7 mouse cellular contexts compared by ENCODE assay signal in the genomic region with DNA sequence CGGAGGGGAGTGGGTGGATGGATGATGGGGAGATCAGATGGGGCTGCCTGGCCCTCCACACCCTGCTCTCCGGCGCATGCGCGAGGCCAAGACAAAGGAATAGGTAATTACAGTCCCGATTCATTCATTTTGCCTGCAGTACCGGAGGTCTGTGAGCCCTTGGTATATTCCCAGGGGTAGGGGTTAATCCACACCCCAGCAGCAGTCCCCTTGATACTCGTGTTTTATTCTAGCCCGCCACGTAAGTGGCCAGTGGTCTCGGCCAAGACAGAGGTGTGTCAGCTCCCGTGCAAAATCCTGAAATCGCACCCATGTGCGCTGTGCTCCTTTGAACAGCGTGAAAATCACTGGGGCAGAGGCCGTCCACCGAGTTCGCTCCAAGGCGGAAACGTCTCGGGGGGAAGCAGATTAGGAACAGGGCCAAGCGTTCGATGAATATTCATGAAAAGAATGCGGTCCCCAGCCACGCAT. TPM values are rescaled to one million over a fixed set of nuclear protein-coding genes. Genes with fewer than 3 reads are reported as not detected.
DNase-seq lines count a peak whose midpoint lies in the region; ATAC-seq lines count a peak whose summit lies in the region.

No protein-coding gene starts in this region.

- H3K4me2 ChIP-seq in forebrain, embryonic 11.5 days (ENCODE audit: low read depth, low read length, severe bottlenecking), result peak overlapping the region; percentile 64
- peak overlapping the region; percentile 51 for H3K4me2 ChIP-seq in hindbrain, embryonic 11.5 days (replicated peaks; ENCODE audit: low read depth, low read length)
- peak overlapping the region; percentile 90 for H3K4me2 ChIP-seq in stomach, embryonic 14.5 days (replicated peaks; ENCODE audit: low read depth, low read length)

- 0% methylated on average over 25 of the region's 25 CpGs for WGBS in forebrain, embryonic 11.5 days
- WGBS in hindbrain, embryonic 11.5 days, result under 1% methylated on average over 25 of the region's 25 CpGs
- WGBS in stomach, embryonic 14.5 days, result under 1% methylated on average over 25 of the region's 25 CpGs

- H3K4me3 ChIP-seq in forebrain, embryonic 11.5 days (ENCODE audit: low read depth, low read length), result peak overlapping the region; percentile 98
- peak overlapping the region; percentile 92 for H3K4me3 ChIP-seq in hindbrain, embryonic 11.5 days (ENCODE audit: low read depth, low read length)
- H3K4me3 ChIP-seq in stomach, embryonic 14.5 days (ENCODE audit: low read depth, low read length), result peak overlapping the region; percentile 82

- ATAC-seq in forebrain, embryonic 11.5 days (replicated peaks; ENCODE audit: low FRiP score), result peak; percentile 79
- peak; percentile 78 for ATAC-seq in hindbrain, embryonic 11.5 days (ENCODE audit: low FRiP score)
- peak; percentile 47; the same call in 1 of the 2 replicates for ATAC-seq in stomach, embryonic 14.5 days (ENCODE audit: insufficient number of reproducible peaks, insufficient read depth, low FRiP score, low read depth)

- DNase-seq in NIH3T3 (ENCODE audit: low read depth), result peak; percentile 83
- peak; percentile 85 for DNase-seq in brain, adult 2 months (ENCODE audit: low read depth, low spot score)
- DNase-seq in forebrain, embryonic 11.5 days (ENCODE audit: low spot score), result peak; percentile 92
- peak; percentile 93 for DNase-seq in hindbrain, embryonic 11.5 days (ENCODE audit: low spot score)
- peak; percentile 65 to 82 for DNase-seq in left cerebral cortex, adult 18-20 months (ENCODE audit: low spot score in 2 of 2)
- peak; percentile 94 for DNase-seq in mesoderm, embryonic 11.5 days (ENCODE audit: low read depth, low spot score)

- H3K9me3 ChIP-seq in forebrain, embryonic 11.5 days (ENCODE audit: control insufficient read depth, low read length), result no peaks in the 10 kb centered on the region
- no peaks in the 10 kb centered on the region for H3K9me3 ChIP-seq in hindbrain, embryonic 11.5 days (ENCODE audit: control insufficient read depth, low read length)
- H3K9me3 ChIP-seq in stomach, embryonic 14.5 days (ENCODE audit: control insufficient read depth, low read depth, low read length), result no peaks in the 10 kb centered on the region

- H3K4me1 ChIP-seq in forebrain, embryonic 11.5 days (replicated peaks; ENCODE audit: control insufficient read depth, insufficient read depth, low read length), result no peaks in the 10 kb centered on the region; the same call in 1 of the 2 replicates
- H3K4me1 ChIP-seq in hindbrain, embryonic 11.5 days (replicated peaks; ENCODE audit: control insufficient read depth, insufficient read depth, low read length), result 0 out of 2 replicates have a peak, but pooled peaks cover 3% of the 10 kb centered on the region
- peaks cover 3% of the 10 kb centered on the region; the same call in 1 of the 2 replicates for H3K4me1 ChIP-seq in stomach, embryonic 14.5 days (ENCODE audit: control insufficient read depth, insufficient read depth, low read length)

- no peaks in the 10 kb centered on the region for H3K36me3 ChIP-seq in forebrain, embryonic 11.5 days (ENCODE audit: control insufficient read depth, insufficient read depth, low read length)
- H3K36me3 ChIP-seq in hindbrain, embryonic 11.5 days (ENCODE audit: control insufficient read depth, insufficient read depth, low read length), result no peaks in the 10 kb centered on the region
- no peaks in the 10 kb centered on the region for H3K36me3 ChIP-seq in stomach, embryonic 14.5 days (ENCODE audit: control insufficient read depth, insufficient read depth, low read length)

- peak overlapping the region; percentile 98 for H3K27ac ChIP-seq in forebrain, embryonic 11.5 days (ENCODE audit: low read depth, low read length)
- H3K27ac ChIP-seq in hindbrain, embryonic 11.5 days (ENCODE audit: low read depth, low read length), result peak overlapping the region; percentile 95
- peak overlapping the region; percentile 93 for H3K27ac ChIP-seq in stomach, embryonic 14.5 days (ENCODE audit: low read length)

- no peaks in the 10 kb centered on the region for H3K27me3 ChIP-seq in forebrain, embryonic 11.5 days (ENCODE audit: control insufficient read depth, insufficient read depth, low read length)
- H3K27me3 ChIP-seq in hindbrain, embryonic 11.5 days (ENCODE audit: control insufficient read depth, insufficient read depth, low read length), result no peaks in the 10 kb centered on the region
- H3K27me3 ChIP-seq in stomach, embryonic 14.5 days (ENCODE audit: control insufficient read depth, insufficient read depth, low read length), result no peaks in the 10 kb centered on the region

- H3K9ac ChIP-seq in forebrain, embryonic 11.5 days (ENCODE audit: low read length), result peak overlapping the region; percentile 99
- peak overlapping the region; percentile 99 for H3K9ac ChIP-seq in hindbrain, embryonic 11.5 days (ENCODE audit: low read depth, low read length)
- peak overlapping the region; percentile 71 for H3K9ac ChIP-seq in stomach, embryonic 14.5 days (replicated peaks; ENCODE audit: low read depth, low read length)

RNA-seq across cellular contexts. Expression of a gene that starts 1.4 kb away (rescaled TPM):
- 139 and 181 TPM in 2 replicates for polyA plus RNA-seq in forebrain, embryonic 11.5 days (2014; fragmentation: Nextera tagmentation; extraction: Ambion mirVana)
- polyA plus RNA-seq in hindbrain, embryonic 11.5 days (2014; fragmentation: Nextera tagmentation; extraction: Ambion mirVana), result 130 and 214 TPM in 2 replicates
- total RNA-seq in left cerebral cortex, adult 18-20 months (2021), result 100 to 1,000 TPM; 630 to 642 TPM
- polyA plus RNA-seq in stomach, embryonic 14.5 days (2014; fragmentation: Nextera tagmentation; extraction: Ambion mirVana), result 28.6 and 29.3 TPM in 2 replicates

Comparison
In these comparisons a context has a peak if more than half of its experiments do, and no peak if none do; other contexts are left out.
1. Peak in every context shown above with its lines: DNase-seq, ATAC-seq, H3K4me3 ChIP-seq and H3K27ac ChIP-seq.